Comparison of ENCODE assay signal across 8 mouse cellular contexts in the genomic region with DNA sequence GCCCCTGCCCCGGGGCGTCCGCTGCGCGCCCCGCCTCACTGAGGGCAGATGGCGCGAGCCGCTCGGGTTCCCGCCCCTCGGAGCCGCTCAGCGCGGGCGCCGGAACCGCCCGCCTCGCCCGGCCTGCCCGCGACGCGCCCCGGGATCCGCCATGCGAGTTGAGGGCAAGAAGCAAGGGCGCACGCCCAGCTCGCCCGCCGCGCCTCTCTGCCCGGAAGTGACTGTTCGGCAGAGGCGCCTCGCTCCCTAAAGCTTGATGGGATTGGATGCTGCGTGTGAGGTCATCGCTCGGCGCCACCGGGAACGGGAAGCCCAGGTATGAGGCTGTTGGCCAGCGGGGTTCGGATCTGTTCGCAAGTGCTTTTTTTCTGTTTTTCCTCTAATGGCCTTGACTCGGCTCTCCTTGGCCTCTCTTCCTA. TPM values are rescaled to one million over a fixed set of nuclear protein-coding genes. Genes with fewer than 3 reads are reported as not detected.
DNase-seq lines count a peak whose midpoint lies in the region; ATAC-seq and TF ChIP-seq lines count a peak whose summit lies in the region.

Gene Fbxo45 (minus strand): TSS at position 207 of the 419 bp plus-strand sequence.
Gene Wdr53 (plus strand): TSS at position 276 of the 419 bp plus-strand sequence.

- TF ChIP-seq EP300 in lung, postnatal 0 days (IDR thresholded peaks at IDR 0.05) = no peak

- peaks cover 35% of the 10 kb centered on the region for H3K4me1 ChIP-seq in hindbrain, embryonic 10.5 days (replicated peaks)
- H3K4me1 ChIP-seq in lung, postnatal 0 days (ENCODE audit: insufficient read depth, low read depth, low read length) = no peaks in the 10 kb centered on the region; the same call in 1 of the 2 replicates

- peak within 1 kb of the TSS; percentile 82 for H3K9ac ChIP-seq in lung, postnatal 0 days (replicated peaks; ENCODE audit: low read depth)

- peak within 1 kb of the TSS; percentile 94 for H3K27ac ChIP-seq in hindbrain, embryonic 10.5 days
- H3K27ac ChIP-seq in lung, postnatal 0 days (ENCODE audit: low read length) = peak within 1 kb of the TSS; percentile 89

- H3K27me3 ChIP-seq in hindbrain, embryonic 10.5 days (ENCODE audit: insufficient read depth, poor library complexity, severe bottlenecking) = no peaks in the 10 kb centered on the region
- no peaks in the 10 kb centered on the region for H3K27me3 ChIP-seq in lung, postnatal 0 days (replicated peaks; ENCODE audit: insufficient read depth, low read length)

- ATAC-seq in frontal cortex, adult (ENCODE audit: low TSS enrichment) = peak; percentile 99
- peak; percentile 98 for ATAC-seq in lung, postnatal 0 days

- under 1% methylated on average over 48 of the region's 48 CpGs for WGBS in hindbrain, embryonic 10.5 days
- WGBS in lung, postnatal 0 days = under 1% methylated on average over 37 of the region's 48 CpGs

- H3K36me3 ChIP-seq in hindbrain, embryonic 10.5 days = peaks cover 10% of the 10 kb centered on the region
- peaks cover 2% of the 10 kb centered on the region; the same call in 1 of the 2 replicates for H3K36me3 ChIP-seq in lung, postnatal 0 days (ENCODE audit: insufficient read depth, low read length)

- peak within 1 kb of the TSS; percentile 74 for H3K4me2 ChIP-seq in lung, postnatal 0 days (replicated peaks; ENCODE audit: low read depth, low read length)

- H3K9me3 ChIP-seq in hindbrain, embryonic 10.5 days = no peaks in the 10 kb centered on the region
- H3K9me3 ChIP-seq in lung, postnatal 0 days (ENCODE audit: low read length) = no peaks in the 10 kb centered on the region

- peak within 1 kb of the TSS; percentile 91 for H3K4me3 ChIP-seq in hindbrain, embryonic 10.5 days
- H3K4me3 ChIP-seq in lung, postnatal 0 days (ENCODE audit: low read depth, low read length) = peak within 1 kb of the TSS; percentile 87

- DNase-seq in MN1 (ENCODE audit: low spot score) = peak; percentile 93
- DNase-seq in cerebellum, adult 9-10 months = peak; percentile 98
- DNase-seq in hindbrain, embryonic 10.5 days (ENCODE audit: low spot score) = peak; percentile 97
- peak; percentile 98 for DNase-seq in layer of hippocampus, adult 9-11 months
- DNase-seq in lung, postnatal 0 days (ENCODE audit: low spot score) = peak; percentile 98
- DNase-seq in ovary, postnatal 14 days (ENCODE audit: low spot score) = peak; percentile 93
- DNase-seq in thymus, postnatal 14 days = peak; percentile 97

- 0 out of 2 replicates have a peak, but pooled peaks have one; percentile 1 for TF ChIP-seq CTCF in lung, postnatal 0 days (IDR thresholded peaks at IDR 0.05)

RNA-seq across cellular contexts. Expression of gene Fbxo45, which starts in this region (rescaled TPM):
- 9.0 and 10.6 TPM in 2 replicates for polyA plus RNA-seq in hindbrain, embryonic 10.5 days (2016; fragmentation: Nextera tagmentation; extraction: Ambion mirVana)
- 7.9 and 9.2 TPM in 2 replicates for polyA plus RNA-seq in lung, postnatal 0 days (2015; fragmentation: Nextera tagmentation; extraction: Ambion mirVana)

RNA-seq across cellular contexts. Expression of gene Wdr53, which starts in this region (rescaled TPM):
- polyA plus RNA-seq in hindbrain, embryonic 10.5 days (2016; fragmentation: Nextera tagmentation; extraction: Ambion mirVana) = 17.4 and 19.0 TPM in 2 replicates
- 15.3 and 16.1 TPM in 2 replicates for polyA plus RNA-seq in lung, postnatal 0 days (2015; fragmentation: Nextera tagmentation; extraction: Ambion mirVana)

Comparison
In these comparisons a context has a peak if more than half of its experiments do, and no peak if none do; other contexts are left out.
1. Peak in every context shown above with its lines: DNase-seq, ATAC-seq, H3K4me3 ChIP-seq and H3K27ac ChIP-seq.